Mouse (Mus musculus) heart, embryonic 10.5 days (tissue): ENCODE results near the gene Cpm. TPM values are rescaled to one million over a fixed set of nuclear protein-coding genes. Genes with fewer than 3 reads are reported as not detected.

Experiments used
- DNase-seq: peaks from one replicate; pipeline ENCODE4 v3.0.0-alpha.2; 2017; ENCODE audit warnings: low spot score
- H3K27ac ChIP-seq: fragments of 300-500 bp; sonication (generic); 2 replicates; pipeline ENCODE4 v1.5.1; 2016; ENCODE audit warnings: mild to moderate bottlenecking
- H3K27me3 ChIP-seq: fragments of 300-500 bp; sonication (generic); 2 replicates; pipeline ENCODE4 v1.6.1; 2016; ENCODE audit warnings: mild to moderate bottlenecking; ENCODE audit not compliant: poor library complexity, insufficient read depth, severe bottlenecking
- H3K36me3 ChIP-seq: fragments of 300-500 bp; sonication (generic); 2 replicates; pipeline ENCODE4 v1.6.1; 2016; ENCODE audit warnings: mild to moderate bottlenecking, moderate library complexity
- H3K4me1 ChIP-seq: fragments of 300-500 bp; sonication (generic); 2 replicates; pipeline ENCODE4 v1.6.1; 2016; ENCODE audit warnings: mild to moderate bottlenecking
- H3K4me3 ChIP-seq: fragments of 300-500 bp; sonication (generic); 2 replicates; pipeline ENCODE4 v1.5.1; 2016; ENCODE audit warnings: mild to moderate bottlenecking, moderate library complexity
- H3K9me3 ChIP-seq: fragments of 300-500 bp; sonication (generic); 2 replicates; pipeline ENCODE4 v1.6.1; 2016; ENCODE audit warnings: mild to moderate bottlenecking, moderate library complexity
- WGBS: fragments of 180-500 bp; shearing (Covaris S2); methylation state at CpG from one replicate; pipeline ENCODE4 v1.1.7; 2016; 5-methylcytosine and 5-hydroxymethylcytosine counted together
- polyA plus RNA-seq: library from polyadenylated mRNA; unstranded; fragments of >200 nt; fragmentation: Nextera tagmentation; extraction: Ambion mirVana; gene quantifications from 2 replicates; pipeline ENCODE4 v1.2.1, GENCODE M21; 2016

The Cpm gene
- polyA plus RNA-seq, 1 experiment from 2014 or later: 28.3 TPM

- WGBS: 56% methylated on average over 7 of the region's 7 CpGs
- DNase-seq: no peak
- 0 out of 2 replicates have a peak, but pooled peaks cover 4% of the 10 kb centered on the region for H3K4me1 ChIP-seq
Observed at GRCm38 (mm10) chr10:117672693-117673092, 43.4 kb downstream of the Cpm start.

GRCm38 (mm10) chr10:117673913-117674312, 44.6 kb downstream of the Cpm start:
- 88% methylated on average over 1 of the region's 1 CpGs for WGBS
- H3K4me3 ChIP-seq: no peak overlapping the region

More at GRCm38 (mm10) chr10:117672693-117673092, 43.4 kb downstream of the Cpm start:
- Histone ChIP-seq H3K4me3 (no peak overlapping the region), H3K27me3 (no peaks in the 10 kb centered on the region), H3K9me3 (no peaks in the 10 kb centered on the region), H3K36me3 (no peaks in the 10 kb centered on the region), H3K27ac (no peak overlapping the region)

GRCm38 (mm10) chr10:117674359-117675019, 45.2 kb downstream of the Cpm start:
- H3K27ac ChIP-seq: no peak overlapping the region
- no peaks in the 10 kb centered on the region for H3K9me3 ChIP-seq
- no peaks in the 10 kb centered on the region for H3K36me3 ChIP-seq
- no peaks in the 10 kb centered on the region for H3K27me3 ChIP-seq
- 77% methylated on average over 3 of the region's 3 CpGs for WGBS
- 0 out of 2 replicates have a peak, but pooled peaks cover 4% of the 10 kb centered on the region for H3K4me1 ChIP-seq
- no peak for DNase-seq
- H3K4me3 ChIP-seq: no peak overlapping the region

More at GRCm38 (mm10) chr10:117673913-117674312, 44.6 kb downstream of the Cpm start:
- Histone ChIP-seq H3K27ac (no peak overlapping the region), H3K4me1 (0 out of 2 replicates have a peak, but pooled peaks cover 4% of the 10 kb centered on the region), H3K9me3 (no peaks in the 10 kb centered on the region), H3K36me3 (no peaks in the 10 kb centered on the region), H3K27me3 (no peaks in the 10 kb centered on the region)
- no peak for DNase-seq

GRCm38 (mm10) chr10:117675096-117676035, 46.1 kb downstream of the Cpm start:
- Histone ChIP-seq H3K9me3 (no peaks in the 10 kb centered on the region), H3K27ac (no peak overlapping the region), H3K4me3 (peak overlapping the region; percentile 45), H3K27me3 (no peaks in the 10 kb centered on the region), H3K36me3 (no peaks in the 10 kb centered on the region), H3K4me1 (0 out of 2 replicates have a peak, but pooled peaks cover 4% of the 10 kb centered on the region)
- DNase-seq: peak; percentile 81
- 33% methylated on average over 20 of the region's 20 CpGs for WGBS

GRCm38 (mm10) chr10:117676036-117676643, 46.8 kb downstream of the Cpm start:
- H3K27me3 ChIP-seq: no peaks in the 10 kb centered on the region
- no peaks in the 10 kb centered on the region for H3K9me3 ChIP-seq
- H3K36me3 ChIP-seq: no peaks in the 10 kb centered on the region
- no peak overlapping the region for H3K27ac ChIP-seq
- DNase-seq: no peak
- peak overlapping the region; percentile 45 for H3K4me3 ChIP-seq
- H3K4me1 ChIP-seq: 0 out of 2 replicates have a peak, but pooled peaks cover 4% of the 10 kb centered on the region
- 29% methylated on average over 19 of the region's 19 CpGs for WGBS

- H3K27me3 ChIP-seq: 0 out of 2 replicates have a peak, but pooled peaks cover 5% of the 10 kb centered on the region
- H3K36me3 ChIP-seq: no peaks in the 10 kb centered on the region
- peak overlapping the region; percentile 45 for H3K4me3 ChIP-seq
- DNase-seq: no peak
- no peak overlapping the region for H3K27ac ChIP-seq
- 0 out of 2 replicates have a peak, but pooled peaks cover 4% of the 10 kb centered on the region for H3K4me1 ChIP-seq
- WGBS: 22% methylated on average over 17 of the region's 17 CpGs
- H3K9me3 ChIP-seq: no peaks in the 10 kb centered on the region
Observed at GRCm38 (mm10) chr10:117676644-117677313, 47.5 kb downstream of the Cpm start.

- H3K27ac ChIP-seq: no peak overlapping the region
- no peaks in the 10 kb centered on the region for H3K36me3 ChIP-seq
- no peak for DNase-seq
- H3K4me3 ChIP-seq: no peak overlapping the region
- H3K27me3 ChIP-seq: 0 out of 2 replicates have a peak, but pooled peaks cover 5% of the 10 kb centered on the region
- no peaks in the 10 kb centered on the region for H3K9me3 ChIP-seq
- 74% methylated on average over 13 of the region's 13 CpGs for WGBS
- H3K4me1 ChIP-seq: 0 out of 2 replicates have a peak, but pooled peaks cover 4% of the 10 kb centered on the region
Observed at GRCm38 (mm10) chr10:117677494-117678236, 48.4 kb downstream of the Cpm start.

- Histone ChIP-seq H3K36me3 (no peaks in the 10 kb centered on the region), H3K9me3 (no peaks in the 10 kb centered on the region), H3K4me3 (no peak overlapping the region), H3K4me1 (0 out of 2 replicates have a peak, but pooled peaks cover 4% of the 10 kb centered on the region), H3K27ac (no peak overlapping the region), H3K27me3 (0 out of 2 replicates have a peak, but pooled peaks cover 5% of the 10 kb centered on the region)
- 42% methylated on average over 5 of the region's 5 CpGs for WGBS
- no peak for DNase-seq
Observed at GRCm38 (mm10) chr10:117678357-117678756, 49.1 kb downstream of the Cpm start.

GRCm38 (mm10) chr10:117679029-117679686, 49.9 kb downstream of the Cpm start:
- no peak for DNase-seq
- Histone ChIP-seq H3K9me3 (no peaks in the 10 kb centered on the region), H3K4me1 (0 out of 2 replicates have a peak, but pooled peaks cover 4% of the 10 kb centered on the region), H3K4me3 (no peak overlapping the region), H3K27ac (no peak overlapping the region), H3K27me3 (0 out of 2 replicates have a peak, but pooled peaks cover 5% of the 10 kb centered on the region), H3K36me3 (no peaks in the 10 kb centered on the region)
- 81% methylated on average over 5 of the region's 5 CpGs for WGBS

- Histone ChIP-seq H3K27me3 (0 out of 2 replicates have a peak, but pooled peaks cover 5% of the 10 kb centered on the region), H3K4me3 (no peak overlapping the region), H3K4me1 (0 out of 2 replicates have a peak, but pooled peaks cover 4% of the 10 kb centered on the region), H3K27ac (no peak overlapping the region), H3K36me3 (no peaks in the 10 kb centered on the region), H3K9me3 (no peaks in the 10 kb centered on the region)
- 88% methylated on average over 14 of the region's 14 CpGs for whole genome bisulfite sequencing
- DNase-seq: no peak
Observed at GRCm38 (mm10) chr10:117679963-117680473, 50.7 kb downstream of the Cpm start.
